Mouse (Mus musculus): ENCODE measurements around the gene Nol4l.

- no peak for TF ChIP-seq TAL1 (IDR thresholded peaks at IDR 0.05; ENCODE audit: low read length)
- TF ChIP-seq GATA1 (IDR thresholded peaks at IDR 0.05; ENCODE audit: low read length) = no peak
Observed at GRCm38 (mm10) chr2:153448519-153448918, 81.3 kb downstream of the Nol4l start.
